Mouse (Mus musculus) erythroblast, embryonic 14.5 days (primary cell): Measurements from ENCODE around the gene Rdh16. TPM values are rescaled to one million over a fixed set of nuclear protein-coding genes. Genes with fewer than 3 reads are reported as not detected.
"Not testable (repeated sequence)": the region's sequence is repeated elsewhere in the genome, so short reads cannot be mapped to it uniquely, and the experiment has no call there.

Experiments
- H3K27me3 ChIP-seq: 2 replicates; pipeline ENCODE4 v1.6.1; 2012; ENCODE audit warnings: inconsistent platforms; ENCODE audit not compliant: control insufficient read depth
- H3K36me3 ChIP-seq: 2 replicates; pipeline ENCODE4 v1.6.1; 2012; ENCODE audit warnings: mild to moderate bottlenecking, inconsistent platforms; ENCODE audit not compliant: control insufficient read depth
- H3K4me1 ChIP-seq: 2 replicates; pipeline ENCODE4 v1.6.1; 2012; ENCODE audit warnings: inconsistent platforms; ENCODE audit not compliant: control insufficient read depth
- H3K4me3 ChIP-seq: replicated peaks from 2 replicates; pipeline ENCODE3; 2012; ENCODE audit warnings: moderate library complexity, mild to moderate bottlenecking, inconsistent platforms
- H3K9me3 ChIP-seq: 2 replicates; pipeline ENCODE4 v1.6.1; 2012; ENCODE audit warnings: low read length, inconsistent platforms, mixed read lengths; ENCODE audit not compliant: control insufficient read depth
- GATA1 ChIP-seq: IDR thresholded peaks from 2 replicates; pipeline ENCODE4 v1.6.1; 2012; ENCODE audit warnings: low read length, inconsistent platforms, mixed read lengths
- TAL1 ChIP-seq: IDR thresholded peaks from 3 replicates; pipeline ENCODE4 v1.6.1; 2012; ENCODE audit warnings: low read length, inconsistent platforms, mixed read lengths
- polyA plus RNA-seq: library from polyadenylated mRNA; stranded (reverse); fragments of >175 nt; gene quantifications from 2 replicates; pipeline ENCODE4 v1.2.3, GENCODE M21; 2012

Rdh16 gene
- polyA plus RNA-seq, 1 experiment: not detected

DNA sequence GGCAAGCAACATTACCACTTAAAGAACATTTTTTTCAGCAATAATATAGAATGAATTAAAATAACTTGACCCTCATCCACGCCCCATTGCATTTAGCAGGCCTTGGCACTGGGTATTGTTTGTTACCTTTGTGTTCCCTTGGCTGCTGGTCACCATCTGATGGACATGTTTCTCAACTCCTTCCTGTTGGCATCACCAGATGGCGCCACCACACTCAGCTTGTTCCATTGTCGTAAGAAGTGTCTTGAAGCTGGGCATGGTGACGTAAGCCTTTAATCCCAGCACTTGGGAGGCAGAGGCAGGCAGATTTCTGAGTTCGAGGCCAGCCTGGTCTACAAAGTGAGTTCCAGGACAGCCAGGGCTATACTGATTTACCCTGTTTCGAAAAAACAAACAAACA lies 24.4 kb downstream of the Rdh16 start:
- Histone ChIP-seq H3K27me3 (no peaks in the 10 kb centered on the region), H3K4me1 (no peaks in the 10 kb centered on the region), H3K9me3 (no peaks in the 10 kb centered on the region; the same call in 1 of the 2 replicates), H3K36me3 (no peaks in the 10 kb centered on the region), H3K4me3 (no peak overlapping the region)
- TF ChIP-seq TAL1: no peak

- Histone ChIP-seq H3K4me3 (no peak overlapping the region), H3K36me3 (no peaks in the 10 kb centered on the region), H3K9me3 (no peaks in the 10 kb centered on the region), H3K27me3 (no peaks in the 10 kb centered on the region), H3K4me1 (no peaks in the 10 kb centered on the region)
- TF ChIP-seq TAL1 (no peak), GATA1 (no peak)
Observed at GRCm38 (mm10) chr10:127829121-127829520, 28.2 kb downstream of the Rdh16 start.

- not testable (repeated sequence) for H3K4me3 ChIP-seq, H3K27me3 ChIP-seq, H3K4me1 ChIP-seq, H3K36me3 ChIP-seq
- H3K9me3 ChIP-seq: peaks cover 10% of the 10 kb centered on the region
Observed at GRCm38 (mm10) chr10:127834186-127834585, 33.2 kb downstream of the Rdh16 start.

- Histone ChIP-seq H3K27me3 (no peaks in the 10 kb centered on the region), H3K4me3 (no peak overlapping the region), H3K9me3 (peaks cover 10% of the 10 kb centered on the region), H3K4me1 (no peaks in the 10 kb centered on the region), H3K36me3 (no peaks in the 10 kb centered on the region)
- no peak for TF ChIP-seq GATA1
- no peak for TF ChIP-seq TAL1
Observed at GRCm38 (mm10) chr10:127835292-127835691, 34.3 kb downstream of the Rdh16 start.

DNA sequence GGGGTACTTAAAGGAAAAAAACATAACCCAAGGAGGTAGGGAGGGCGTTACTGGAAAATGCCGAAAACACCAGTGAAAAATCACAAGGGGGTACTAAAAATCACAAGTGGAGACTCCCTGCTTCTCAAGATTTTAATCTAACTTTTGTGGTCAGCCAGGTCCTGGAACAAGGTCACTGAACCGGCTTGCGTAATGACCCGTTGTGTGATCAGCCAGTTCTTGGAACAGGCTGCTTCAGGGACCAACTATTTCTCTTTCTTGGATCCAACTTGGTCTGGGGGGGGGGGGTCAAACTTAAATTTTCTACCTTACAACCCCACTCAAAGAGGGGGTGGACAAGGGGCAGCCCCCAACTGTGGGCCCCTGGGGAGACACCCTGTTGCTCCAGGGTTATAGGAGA lies 36.8 kb downstream of the Rdh16 start:
- not testable (repeated sequence) for H3K27me3 ChIP-seq, H3K4me3 ChIP-seq, H3K36me3 ChIP-seq, H3K4me1 ChIP-seq
- H3K9me3 ChIP-seq: peaks cover 15% of the 10 kb centered on the region

DNA sequence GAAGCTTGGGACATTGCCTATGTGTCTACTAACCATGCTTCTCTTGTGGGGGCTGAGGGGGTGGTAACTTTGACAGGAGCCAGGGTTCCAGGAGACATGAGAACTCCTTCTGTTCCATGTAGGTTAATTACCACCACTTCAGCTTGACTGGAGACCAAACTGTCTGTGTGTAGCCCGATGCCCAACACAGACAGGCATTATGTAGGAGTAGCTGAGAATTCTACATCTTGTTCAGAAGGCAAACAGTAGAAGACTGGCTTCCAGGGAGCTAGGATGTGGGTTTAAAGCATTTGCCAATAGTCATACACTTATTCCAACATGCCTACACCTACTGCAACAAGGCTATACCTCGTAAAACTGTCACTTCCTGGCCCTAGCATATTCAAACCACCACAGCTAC lies 37.6 kb downstream of the Rdh16 start:
- Histone ChIP-seq H3K27me3 (no peaks in the 10 kb centered on the region), H3K4me3 (no peak overlapping the region), H3K9me3 (peaks cover 15% of the 10 kb centered on the region), H3K4me1 (no peaks in the 10 kb centered on the region), H3K36me3 (no peaks in the 10 kb centered on the region)
- no peak for TF ChIP-seq GATA1
- TF ChIP-seq TAL1: no peak

DNA sequence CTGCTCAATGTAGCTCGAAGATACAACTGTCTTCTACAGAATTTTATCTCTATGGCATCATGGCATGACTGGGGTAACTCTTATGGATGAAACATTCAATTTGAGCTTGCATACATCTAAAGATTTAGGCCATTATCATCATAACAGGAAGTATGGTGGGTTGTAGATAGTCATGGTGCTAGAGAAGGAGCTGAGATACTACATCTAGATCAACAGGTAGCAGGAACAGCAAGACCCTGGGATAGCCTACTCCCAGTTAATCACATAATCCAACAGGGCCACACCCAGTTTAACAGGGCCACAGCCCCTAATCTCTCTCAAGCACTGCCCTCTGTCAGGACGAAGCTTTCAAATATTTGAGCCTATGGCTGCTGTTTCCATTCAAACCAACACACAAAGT lies 39.8 kb downstream of the Rdh16 start:
- no peaks in the 10 kb centered on the region for H3K36me3 ChIP-seq
- no peaks in the 10 kb centered on the region for H3K4me1 ChIP-seq
- TF ChIP-seq GATA1: no peak
- no peak for TF ChIP-seq TAL1
- H3K4me3 ChIP-seq: no peak overlapping the region
- no peaks in the 10 kb centered on the region for H3K27me3 ChIP-seq
- peaks cover 15% of the 10 kb centered on the region for H3K9me3 ChIP-seq

- H3K4me3 ChIP-seq, H3K27me3 ChIP-seq, H3K9me3 ChIP-seq, H3K36me3 ChIP-seq, H3K4me1 ChIP-seq: not testable (repeated sequence)
Observed at GRCm38 (mm10) chr10:127845945-127846344, 45.0 kb downstream of the Rdh16 start.

- TF ChIP-seq TAL1: no peak
- TF ChIP-seq GATA1: no peak
- Histone ChIP-seq H3K9me3 (no peaks in the 10 kb centered on the region), H3K36me3 (no peaks in the 10 kb centered on the region)
Observed at GRCm38 (mm10) chr10:127848089-127848488, 47.1 kb downstream of the Rdh16 start.

GRCm38 (mm10) chr10:127849628-127850027 lies 48.7 kb downstream of the Rdh16 start, which contains the start of gene Rdh19:
Rdh19 (plus strand) TSS chr10:127849928.
- Histone ChIP-seq H3K4me3 (no peak within 1 kb of the TSS), H3K4me1 (no peaks in the 10 kb centered on the region), H3K27me3 (no peaks in the 10 kb centered on the region), H3K36me3 (no peaks in the 10 kb centered on the region), H3K9me3 (no peaks in the 10 kb centered on the region)
- TF ChIP-seq TAL1 (no peak), GATA1 (no peak)

More at GRCm38 (mm10) chr10:127848089-127848488, 47.1 kb downstream of the Rdh16 start:
- Histone ChIP-seq H3K4me3 (no peak overlapping the region), H3K27me3 (no peaks in the 10 kb centered on the region), H3K4me1 (no peaks in the 10 kb centered on the region)
